ENCODE assay signal across 8 mouse cellular contexts in genomic region chr19:5893282-5894001, GRCm38 (mm10). TPM values are rescaled to one million over a fixed set of nuclear protein-coding genes. Genes with fewer than 3 reads are reported as not detected.
DNase-seq lines count a peak whose midpoint lies in the region; ATAC-seq lines count a peak whose summit lies in the region.

No protein-coding gene starts in this region.

- H3K36me3 ChIP-seq in heart, embryonic 15.5 days: peaks cover 24% of the 10 kb centered on the region
- H3K36me3 ChIP-seq in hindbrain, embryonic 11.5 days (ENCODE audit: control insufficient read depth, insufficient read depth, low read length): peaks cover 7% of the 10 kb centered on the region; the same call in 1 of the 2 replicates
- peaks cover 38% of the 10 kb centered on the region for H3K36me3 ChIP-seq in midbrain, embryonic 12.5 days

- peak overlapping the region; percentile 61 for H3K4me3 ChIP-seq in heart, embryonic 15.5 days
- peak overlapping the region; percentile 64 for H3K4me3 ChIP-seq in hindbrain, embryonic 11.5 days (ENCODE audit: low read depth, low read length)
- H3K4me3 ChIP-seq in midbrain, embryonic 12.5 days: peak overlapping the region; percentile 67

- H3K27ac ChIP-seq in heart, embryonic 15.5 days: peak overlapping the region; percentile 55; the same call in 1 of the 2 replicates
- H3K27ac ChIP-seq in hindbrain, embryonic 11.5 days (ENCODE audit: low read depth, low read length): peak overlapping the region; percentile 47; the same call in 1 of the 2 replicates
- H3K27ac ChIP-seq in midbrain, embryonic 12.5 days (replicated peaks): 0 out of 2 replicates have a peak overlapping the region, but pooled peaks have one; percentile 63

- H3K4me1 ChIP-seq in heart, embryonic 15.5 days (replicated peaks): peaks cover 14% of the 10 kb centered on the region
- peaks cover 2% of the 10 kb centered on the region; the same call in 1 of the 2 replicates for H3K4me1 ChIP-seq in hindbrain, embryonic 11.5 days (replicated peaks; ENCODE audit: control insufficient read depth, insufficient read depth, low read length)
- H3K4me1 ChIP-seq in midbrain, embryonic 12.5 days: peaks cover 30% of the 10 kb centered on the region

- no peak for DNase-seq in heart, adult 18-20 months
- DNase-seq in brain, adult 2 months (ENCODE audit: low read depth, low spot score): peak; percentile 18
- no peak for DNase-seq in hindbrain, embryonic 11.5 days (ENCODE audit: low spot score)
- DNase-seq in ovary, postnatal 10 days (ENCODE audit: low spot score): no peak
- no peak for DNase-seq in left cerebral cortex, adult 11 months (ENCODE audit: low spot score)
- DNase-seq in gastrocnemius, postnatal 25 days: no peak

- H3K4me2 ChIP-seq in heart, embryonic 15.5 days: peak overlapping the region; percentile 96
- H3K4me2 ChIP-seq in hindbrain, embryonic 11.5 days (replicated peaks; ENCODE audit: low read depth, low read length): peak overlapping the region; percentile 78
- H3K4me2 ChIP-seq in midbrain, embryonic 12.5 days (replicated peaks): peak overlapping the region; percentile 81

- no peaks in the 10 kb centered on the region for H3K27me3 ChIP-seq in heart, embryonic 15.5 days
- no peaks in the 10 kb centered on the region for H3K27me3 ChIP-seq in hindbrain, embryonic 11.5 days (ENCODE audit: control insufficient read depth, insufficient read depth, low read length)
- H3K27me3 ChIP-seq in midbrain, embryonic 12.5 days: no peaks in the 10 kb centered on the region

- no peaks in the 10 kb centered on the region for H3K9me3 ChIP-seq in heart, embryonic 15.5 days (replicated peaks)
- H3K9me3 ChIP-seq in hindbrain, embryonic 11.5 days (ENCODE audit: control insufficient read depth, low read length): no peaks in the 10 kb centered on the region
- no peaks in the 10 kb centered on the region for H3K9me3 ChIP-seq in midbrain, embryonic 12.5 days

- no peak; the same call in 1 of the 2 replicates for ATAC-seq in heart, embryonic 15.5 days (replicated peaks; ENCODE audit: insufficient number of reproducible peaks, insufficient read depth, low FRiP score, low read depth)
- peak; percentile 69; the same call in 1 of the 2 replicates for ATAC-seq in hindbrain, embryonic 11.5 days (ENCODE audit: low FRiP score)
- no peak; the same call in none of the 2 replicates for ATAC-seq in midbrain, embryonic 12.5 days (ENCODE audit: low FRiP score, low read depth)

- 11% methylated on average over 31 of the region's 31 CpGs for WGBS in heart, embryonic 15.5 days
- 8% methylated on average over 31 of the region's 31 CpGs for WGBS in hindbrain, embryonic 11.5 days
- WGBS in midbrain, embryonic 12.5 days: 7% methylated on average over 31 of the region's 31 CpGs

- H3K9ac ChIP-seq in heart, embryonic 15.5 days: peak overlapping the region; percentile 72
- H3K9ac ChIP-seq in hindbrain, embryonic 11.5 days (ENCODE audit: low read depth, low read length): peak overlapping the region; percentile 74
- H3K9ac ChIP-seq in midbrain, embryonic 12.5 days (replicated peaks): peak overlapping the region; percentile 86

RNA-seq across cellular contexts. Expression of gene Tigd3, which starts 0.5 kb away (rescaled TPM):
- polyA plus RNA-seq in heart, embryonic 15.5 days (2015; fragmentation: Nextera tagmentation; extraction: Ambion mirVana): 1.2 and 2.0 TPM in 2 replicates
- under 1 TPM in 1 of 2 experiments, not detected in 1; 0.35 TPM for total RNA-seq in heart, adult 18-20 months (2021)
- polyA plus RNA-seq in hindbrain, embryonic 11.5 days (2014; fragmentation: Nextera tagmentation; extraction: Ambion mirVana): 7.0 and 7.5 TPM in 2 replicates
- polyA plus RNA-seq in midbrain, embryonic 12.5 days (2016; fragmentation: Nextera tagmentation; extraction: Ambion mirVana): 11.1 and 11.4 TPM in 2 replicates
- under 1 TPM; 0.15 to 0.35 TPM for total RNA-seq in gastrocnemius, postnatal 25 days (2021)

RNA-seq across cellular contexts. Expression of gene Slc25a45, which starts 15.8 kb away (rescaled TPM):
- 3.2 and 4.2 TPM in 2 replicates for polyA plus RNA-seq in heart, embryonic 15.5 days (2015; fragmentation: Nextera tagmentation; extraction: Ambion mirVana)
- 1 to 10 TPM; 2.6 to 2.8 TPM for total RNA-seq in heart, adult 18-20 months (2021)
- 1.0 and 1.1 TPM in 2 replicates for polyA plus RNA-seq in hindbrain, embryonic 11.5 days (2014; fragmentation: Nextera tagmentation; extraction: Ambion mirVana)
- polyA plus RNA-seq in midbrain, embryonic 12.5 days (2016; fragmentation: Nextera tagmentation; extraction: Ambion mirVana): 1.9 and 3.4 TPM in 2 replicates
- 1 to 10 TPM in 1 of 2 experiments, under 1 TPM in 1; 0.59 to 1.3 TPM for total RNA-seq in gastrocnemius, postnatal 25 days (2021)

RNA-seq across cellular contexts. Expression of gene Frmd8, which starts 18.4 kb away (rescaled TPM):
- polyA plus RNA-seq in heart, embryonic 15.5 days (2015; fragmentation: Nextera tagmentation; extraction: Ambion mirVana): 25.1 and 35.1 TPM in 2 replicates
- 10 to 100 TPM in 1 of 2 experiments, 1 to 10 TPM in 1; 7.2 to 10.6 TPM for total RNA-seq in heart, adult 18-20 months (2021)
- 14.9 and 15.8 TPM in 2 replicates for polyA plus RNA-seq in hindbrain, embryonic 11.5 days (2014; fragmentation: Nextera tagmentation; extraction: Ambion mirVana)
- polyA plus RNA-seq in midbrain, embryonic 12.5 days (2016; fragmentation: Nextera tagmentation; extraction: Ambion mirVana): 22.3 and 24.8 TPM in 2 replicates
- 1 to 10 TPM; 3.7 to 6.4 TPM for total RNA-seq in gastrocnemius, postnatal 25 days (2021)

RNA-seq across cellular contexts. Expression of gene Dpf2, which starts 19.4 kb away (rescaled TPM):
- polyA plus RNA-seq in heart, embryonic 15.5 days (2015; fragmentation: Nextera tagmentation; extraction: Ambion mirVana): 81.9 and 106 TPM in 2 replicates
- 10 to 100 TPM; 77.6 to 84.0 TPM for total RNA-seq in heart, adult 18-20 months (2021)
- 154 and 171 TPM in 2 replicates for polyA plus RNA-seq in hindbrain, embryonic 11.5 days (2014; fragmentation: Nextera tagmentation; extraction: Ambion mirVana)
- 171 and 185 TPM in 2 replicates for polyA plus RNA-seq in midbrain, embryonic 12.5 days (2016; fragmentation: Nextera tagmentation; extraction: Ambion mirVana)
- total RNA-seq in gastrocnemius, postnatal 25 days (2021): 10 to 100 TPM; 80.6 to 83.5 TPM

RNA-seq across cellular contexts. Expression of gene Cdc42ep2, which starts 31.2 kb away (rescaled TPM):
- polyA plus RNA-seq in heart, embryonic 15.5 days (2015; fragmentation: Nextera tagmentation; extraction: Ambion mirVana): 10.4 and 13.0 TPM in 2 replicates
- 1 to 10 TPM; 6.6 to 9.0 TPM for total RNA-seq in heart, adult 18-20 months (2021)
- polyA plus RNA-seq in hindbrain, embryonic 11.5 days (2014; fragmentation: Nextera tagmentation; extraction: Ambion mirVana): 3.4 TPM in 2 replicates
- polyA plus RNA-seq in midbrain, embryonic 12.5 days (2016; fragmentation: Nextera tagmentation; extraction: Ambion mirVana): 3.6 and 3.8 TPM in 2 replicates
- total RNA-seq in gastrocnemius, postnatal 25 days (2021): 10 to 100 TPM; 12.0 to 13.0 TPM
